Mouse (Mus musculus): Measurements from ENCODE around the gene Mrgprb1.
"Not testable (repeated sequence)": the region's sequence is repeated elsewhere in the genome, so short reads cannot be mapped to it uniquely, and the experiment has no call there.

The Mrgprb1 gene

DNA sequence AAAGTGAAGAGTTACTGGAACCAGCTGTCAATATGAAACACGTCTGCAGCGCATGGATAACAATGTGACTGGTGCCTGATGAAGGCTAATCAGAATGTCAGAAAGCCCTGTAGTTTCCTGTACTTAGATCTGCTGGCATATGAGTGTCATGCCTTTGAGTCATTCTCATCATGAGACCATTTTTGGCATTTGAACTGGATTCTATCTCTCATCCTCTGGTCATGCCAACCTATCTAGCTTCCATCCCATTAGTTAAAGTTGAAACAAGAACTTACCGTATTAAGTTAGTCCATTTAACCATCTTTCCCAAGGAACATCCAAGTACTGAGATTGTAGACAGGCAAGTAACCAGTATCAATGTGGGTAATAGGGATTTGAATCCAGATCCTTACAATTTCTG, at the start of gene Mrgprb1:
TSS of gene Mrgprb1 (minus strand) at position 101 of the 400 bp plus-strand sequence.
- DNase-seq (ENCODE audit: low read depth, low spot score), result no peak

DNA sequence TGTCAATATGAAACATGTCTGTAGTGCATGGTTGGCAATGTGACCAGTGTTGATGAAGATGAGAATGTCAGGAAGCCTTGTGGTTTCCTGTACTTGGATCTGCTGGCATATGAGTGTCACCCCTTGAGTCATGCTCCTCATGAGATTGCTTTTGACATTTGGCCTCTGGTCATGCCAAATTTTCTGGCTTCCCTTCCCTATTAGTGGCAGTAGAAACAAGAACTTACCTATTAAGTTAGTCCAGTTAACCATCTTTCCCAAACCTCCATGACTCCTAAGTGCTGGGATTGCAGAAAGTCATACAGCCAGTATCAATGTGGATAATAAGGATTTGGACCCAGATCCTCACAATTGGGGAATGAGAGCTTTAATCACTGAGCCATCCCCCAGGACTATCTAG, 43.1 kb upstream of the Mrgprb1 start, which contains the start of gene Mrgprx2:
TSS of gene Mrgprx2 (minus strand) at position 101 of the 400 bp plus-strand sequence.
- DNase-seq (ENCODE audit: low read depth, low spot score), result no peak

DNA sequence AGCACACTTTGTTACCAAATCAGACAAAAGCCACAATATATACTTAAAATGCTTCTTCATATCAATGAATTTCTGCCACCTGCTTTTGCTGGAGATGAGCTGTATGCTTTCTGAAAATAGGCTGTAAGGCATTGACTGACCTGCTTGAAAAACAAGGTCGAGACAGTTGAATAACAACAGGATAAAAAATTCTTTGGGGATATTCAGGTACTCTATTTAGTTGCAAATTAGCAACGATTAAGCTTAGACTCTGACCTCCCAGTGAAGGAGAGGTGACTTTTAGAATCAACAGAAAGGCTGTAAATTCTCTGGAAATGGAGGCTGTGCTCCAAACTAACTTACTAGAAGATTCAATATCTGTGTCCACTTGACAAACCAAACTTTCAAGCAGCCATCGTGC, 19.6 kb downstream of the Mrgprb1 start:
- DNase-seq (ENCODE audit: low read depth, low spot score), result no peak

DNA sequence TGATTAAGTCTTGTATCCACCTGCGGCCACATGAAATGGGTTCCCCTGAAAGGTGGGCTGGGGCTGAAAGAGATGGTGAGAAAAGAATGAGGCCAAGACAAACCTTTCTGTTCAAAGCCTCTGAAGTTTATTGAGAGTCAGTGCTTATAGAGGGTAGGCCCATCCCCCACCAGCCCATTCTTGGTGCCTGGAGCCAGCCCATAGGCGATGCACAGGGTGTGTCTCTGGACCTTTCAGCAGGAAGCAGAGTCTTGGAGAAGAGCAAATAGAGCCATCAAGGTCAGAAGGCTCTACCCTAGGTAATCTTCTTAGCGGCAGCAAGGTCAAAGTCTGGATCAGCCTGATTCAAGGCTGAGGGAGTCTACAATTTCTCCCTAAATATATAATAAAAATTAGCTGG, 20.2 kb downstream of the Mrgprb1 start:
- DNase-seq (ENCODE audit: low read depth, low spot score), result not testable (repeated sequence)

Data from c-Kit-negative CD71-positive TER-119-positive erythroid progenitor cells, embryonic 14.5 days (primary cell).